Mouse (Mus musculus): Measurements from ENCODE around the gene Tmem259.

DNA sequence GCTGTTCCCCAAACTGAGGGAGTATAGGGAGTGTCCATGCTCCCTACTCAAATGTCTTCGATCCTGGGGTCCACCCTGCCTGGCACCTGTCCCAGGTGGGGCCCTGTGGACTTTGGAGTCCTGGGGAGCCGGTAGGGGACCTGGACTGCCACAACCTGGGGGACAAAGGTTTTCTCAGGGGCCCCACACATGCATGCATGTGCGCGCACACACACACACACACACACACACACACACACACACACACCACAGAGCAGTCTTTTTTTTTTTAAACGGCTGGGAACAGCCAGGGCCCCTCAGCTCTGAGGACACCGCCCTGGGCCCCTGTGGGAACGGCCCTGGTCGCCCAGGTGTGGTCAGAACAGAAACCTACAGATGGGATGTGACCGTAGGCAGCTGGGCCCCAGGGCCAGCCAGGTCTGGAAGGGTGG is 40.6 kb downstream of the Tmem259 start:
- TF ChIP-seq GATA1 (IDR thresholded peaks at IDR 0.05; ENCODE audit: low read length) = no peak
- TF ChIP-seq TAL1 (IDR thresholded peaks at IDR 0.05; ENCODE audit: low read length) = no peak
